Mouse (Mus musculus) limb, embryonic 10.5 days (tissue): Measurements from ENCODE around the gene Vmn1r75. TPM values are rescaled to one million over a fixed set of nuclear protein-coding genes. Genes with fewer than 3 reads are reported as not detected.

Source experiments
- DNase-seq: peaks from one replicate; pipeline ENCODE4 v3.0.0-alpha.2; 2017; ENCODE audit warnings: low spot score
- H3K27ac ChIP-seq: fragments of 300-500 bp; sonication (generic); 2 replicates; pipeline ENCODE4 v1.5.1; 2016; ENCODE audit warnings: mild to moderate bottlenecking
- H3K27me3 ChIP-seq: fragments of 300-500 bp; sonication (generic); 2 replicates; pipeline ENCODE4 v1.6.1; 2016; ENCODE audit warnings: low read depth, mild to moderate bottlenecking; ENCODE audit not compliant: poor library complexity, severe bottlenecking
- H3K36me3 ChIP-seq: fragments of 300-500 bp; sonication (generic); 2 replicates; pipeline ENCODE4 v1.6.1; 2016; ENCODE audit warnings: mild to moderate bottlenecking, moderate library complexity
- H3K4me1 ChIP-seq: fragments of 300-500 bp; sonication (generic); 2 replicates; pipeline ENCODE4 v1.6.1; 2016
- H3K4me3 ChIP-seq: fragments of 300-500 bp; sonication (generic); 2 replicates; pipeline ENCODE4 v1.5.1; 2016; ENCODE audit warnings: mild to moderate bottlenecking, moderate library complexity
- H3K9me3 ChIP-seq: fragments of 300-500 bp; sonication (generic); replicated peaks from 2 replicates; pipeline ENCODE4 v1.6.1; 2016; ENCODE audit warnings: mild to moderate bottlenecking
- WGBS: fragments of 180-500 bp; shearing (Covaris S2); methylation state at CpG from one replicate; pipeline ENCODE4 v1.1.7; 2016; 5-methylcytosine and 5-hydroxymethylcytosine counted together
- polyA plus RNA-seq: library from polyadenylated mRNA; unstranded; fragments of >200 nt; fragmentation: Nextera tagmentation; extraction: Ambion mirVana; gene quantifications from 2 replicates; pipeline ENCODE4 v1.2.1, GENCODE M21; 2016

Gene Vmn1r75
- polyA plus RNA-seq, result not detected in 2 replicates

- Histone ChIP-seq H3K36me3 (no peaks in the 10 kb centered on the region), H3K4me1 (no peaks in the 10 kb centered on the region), H3K27ac (no peak within 1 kb of the TSS), H3K27me3 (no peaks in the 10 kb centered on the region), H3K4me3 (no peak within 1 kb of the TSS), H3K9me3 (no peaks in the 10 kb centered on the region)
- DNase-seq, result no peak
Observed at GRCm38 (mm10) chr7:11874330-11874729, at the start of gene Vmn1r75. Vmn1r75 (plus strand) TSS chr7:11874630.

DNA sequence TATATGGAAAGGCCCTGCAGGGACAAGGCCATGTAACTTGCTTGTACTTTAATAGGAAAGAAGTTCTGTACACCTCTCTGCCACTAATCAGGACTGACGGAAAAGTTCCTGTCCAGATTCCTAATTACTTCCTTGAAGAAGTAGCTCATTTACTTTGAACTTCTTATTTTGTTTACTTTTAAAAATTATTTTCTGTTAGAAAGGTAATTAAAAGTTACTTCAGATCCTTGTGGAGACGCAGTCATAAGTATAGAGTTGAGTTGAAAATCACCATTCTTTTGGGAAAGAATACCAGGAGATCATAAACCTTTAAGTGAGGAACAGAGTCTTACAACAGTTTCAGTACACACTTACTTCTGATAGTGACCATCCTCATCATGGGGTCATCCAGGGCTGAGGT lies 40.8 kb upstream of the Vmn1r75 start, which contains the start of gene Vmn1r74:
Gene Vmn1r74 (plus strand): TSS at position 301 of the 400 bp plus-strand sequence.
- H3K4me1 ChIP-seq, result no peaks in the 10 kb centered on the region
- no peak for DNase-seq
- no peak within 1 kb of the TSS for H3K27ac ChIP-seq
- no peaks in the 10 kb centered on the region for H3K36me3 ChIP-seq
- no peaks in the 10 kb centered on the region; the same call in 1 of the 2 replicates for H3K9me3 ChIP-seq
- 85% methylated on average over 2 of the region's 2 CpGs for whole genome bisulfite sequencing
- no peak within 1 kb of the TSS for H3K4me3 ChIP-seq
- no peaks in the 10 kb centered on the region for H3K27me3 ChIP-seq

Other genes starting within 250 kb of the Vmn1r75 start
- not detected in 2 replicates for gene Vmn1r72, start 194.5 kb upstream of the Vmn1r75 start, polyA plus RNA-seq
- gene Vmn1r73, start 144.4 kb upstream of the Vmn1r75 start, polyA plus RNA-seq, result not detected in 2 replicates
- not detected in 2 replicates for gene Vmn1r74, start 40.6 kb upstream of the Vmn1r75 start, polyA plus RNA-seq
- not detected in 2 replicates for gene Vmn1r76, start 63.6 kb downstream of the Vmn1r75 start, polyA plus RNA-seq
- not detected in 2 replicates for gene Vmn1r77, start 162.1 kb downstream of the Vmn1r75 start, polyA plus RNA-seq